Mouse (Mus musculus) limb, embryonic 15.5 days (tissue): ENCODE measurements around the gene Birc6. TPM values are rescaled to one million over a fixed set of nuclear protein-coding genes. Genes with fewer than 3 reads are reported as not detected.
A peak's percentile ranks its signal among the peaks of the same experiment; 100 is the strongest.

Experiments used
- ATAC-seq: fragments of 200-750 bp; cut with Nextera tagmentation; 2 replicates; pipeline ENCODE4 v1.8.0; 2017; ENCODE audit warnings: low read depth, moderate TSS enrichment; ENCODE audit not compliant: insufficient number of reproducible peaks, low FRiP score, low TSS enrichment
- H3K27ac ChIP-seq: fragments of 300-500 bp; sonication (generic); 2 replicates; pipeline ENCODE4 v1.5.1; 2015; ENCODE audit warnings: moderate library complexity, mild to moderate bottlenecking, inconsistent platforms
- H3K27me3 ChIP-seq: fragments of 300-500 bp; sonication (generic); 2 replicates; pipeline ENCODE4 v1.6.1; 2015; ENCODE audit warnings: inconsistent platforms
- H3K36me3 ChIP-seq: fragments of 300-500 bp; sonication (generic); 2 replicates; pipeline ENCODE4 v1.6.1; 2015; ENCODE audit warnings: inconsistent platforms
- H3K4me1 ChIP-seq: fragments of 300-500 bp; sonication (generic); 2 replicates; pipeline ENCODE4 v1.6.1; 2015; ENCODE audit warnings: inconsistent platforms
- H3K4me2 ChIP-seq: fragments of 300-500 bp; sonication (generic); 2 replicates; pipeline ENCODE4 v1.6.1; 2015; ENCODE audit warnings: mild to moderate bottlenecking, inconsistent platforms
- H3K4me3 ChIP-seq: fragments of 300-500 bp; sonication (generic); 2 replicates; pipeline ENCODE4 v1.5.1; 2015; ENCODE audit warnings: mild to moderate bottlenecking, inconsistent platforms
- H3K9ac ChIP-seq: fragments of 300-500 bp; sonication (generic); 2 replicates; pipeline ENCODE4 v1.6.1; 2015; ENCODE audit warnings: inconsistent platforms
- H3K9me3 ChIP-seq: fragments of 300-500 bp; sonication (generic); 2 replicates; pipeline ENCODE4 v1.6.1; 2016; ENCODE audit warnings: inconsistent platforms
- WGBS: fragments of 180-500 bp; shearing (Covaris S2); methylation state at CpG from one replicate; pipeline ENCODE4 v1.1.7; 2015; 5-methylcytosine and 5-hydroxymethylcytosine counted together
- polyA plus RNA-seq: library from polyadenylated mRNA; unstranded; fragments of >200 nt; fragmentation: Nextera tagmentation; extraction: Ambion mirVana; gene quantifications from 2 replicates; pipeline ENCODE4 v1.2.1, GENCODE M21; 2015

Birc6 gene
- polyA plus RNA-seq, 1 experiment from 2014 or later = 82.5 TPM

DNA sequence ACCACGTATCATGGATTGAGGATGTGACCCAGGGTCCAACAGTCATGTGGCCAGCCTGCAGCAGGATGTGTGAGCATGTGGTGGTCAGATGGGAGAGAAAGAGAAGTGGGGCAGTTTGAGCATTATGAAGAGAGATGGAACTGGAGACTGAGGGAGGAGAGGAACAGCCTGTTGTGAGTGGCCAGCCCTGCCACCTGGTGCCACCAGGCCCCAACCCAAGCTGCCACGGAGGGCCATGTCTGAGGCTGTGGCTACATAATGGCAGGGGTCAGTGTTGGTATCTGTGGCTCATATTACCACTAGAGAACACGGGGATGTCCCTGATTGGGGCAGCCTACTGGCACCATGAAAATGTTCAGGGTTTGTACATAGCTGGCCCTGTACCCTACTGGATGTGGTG lies 187.0 kb downstream of the Birc6 start:
- Histone ChIP-seq H3K27ac (no peak overlapping the region), H3K27me3 (no peaks in the 10 kb centered on the region), H3K9ac (no peak overlapping the region), H3K4me1 (peaks cover 12% of the 10 kb centered on the region), H3K36me3 (peaks cover 4% of the 10 kb centered on the region; the same call in 1 of the 2 replicates), H3K4me3 (no peak overlapping the region), H3K4me2 (no peak overlapping the region), H3K9me3 (no peaks in the 10 kb centered on the region)
- ATAC-seq = no peak
- 58% methylated on average over 3 of the region's 3 CpGs for WGBS

DNA sequence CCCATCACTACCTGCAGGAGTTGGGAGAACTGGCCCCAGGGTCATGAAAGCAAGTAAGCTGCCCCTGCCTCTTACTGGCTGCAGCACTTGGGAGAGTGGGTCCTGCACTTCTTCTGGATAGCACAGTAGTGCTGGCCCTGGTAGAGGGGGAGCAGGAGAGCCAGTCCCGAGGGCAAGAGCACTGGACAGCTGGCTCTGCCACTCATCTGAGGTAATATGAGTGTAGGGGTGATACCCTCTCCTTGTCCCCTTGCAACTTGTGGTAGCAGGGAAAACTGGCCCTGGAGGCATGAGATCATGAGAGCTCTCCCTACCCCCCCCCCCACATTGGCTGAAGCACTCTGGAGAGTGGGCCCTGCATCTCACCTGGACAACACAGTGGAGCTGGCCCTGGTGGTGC lies 187.6 kb downstream of the Birc6 start:
- Histone ChIP-seq H3K27ac (no peak overlapping the region), H3K9ac (no peak overlapping the region), H3K36me3 (peaks cover 7% of the 10 kb centered on the region; the same call in 1 of the 2 replicates), H3K27me3 (no peaks in the 10 kb centered on the region), H3K4me2 (no peak overlapping the region), H3K9me3 (no peaks in the 10 kb centered on the region), H3K4me1 (peaks cover 12% of the 10 kb centered on the region), H3K4me3 (no peak overlapping the region)
- WGBS = 55% methylated on average over 1 of the region's 1 CpGs
- ATAC-seq = no peak

DNA sequence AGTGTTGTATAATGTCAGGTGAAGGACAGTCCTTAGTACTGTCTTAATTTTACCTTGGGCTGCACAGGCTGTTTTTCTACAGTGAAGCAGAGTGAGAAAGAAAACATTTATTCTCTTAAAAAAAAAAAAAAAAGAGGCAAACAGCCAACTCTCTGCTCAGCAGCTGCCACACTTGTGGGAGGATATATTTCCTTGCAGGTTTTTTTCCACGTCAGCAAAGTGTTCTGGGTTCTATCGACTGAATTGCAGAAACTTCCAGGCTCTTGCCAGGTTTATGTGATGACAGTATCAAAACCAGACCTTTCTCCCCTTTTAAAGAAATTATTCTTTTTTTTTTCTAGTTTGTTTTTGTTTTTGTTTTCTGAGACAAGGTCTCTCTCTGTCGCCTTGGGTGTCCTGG lies 188.5 kb downstream of the Birc6 start:
- WGBS = 25% methylated on average over 3 of the region's 3 CpGs
- no peak for ATAC-seq
- peak overlapping the region; percentile 77 for H3K4me2 ChIP-seq

DNA sequence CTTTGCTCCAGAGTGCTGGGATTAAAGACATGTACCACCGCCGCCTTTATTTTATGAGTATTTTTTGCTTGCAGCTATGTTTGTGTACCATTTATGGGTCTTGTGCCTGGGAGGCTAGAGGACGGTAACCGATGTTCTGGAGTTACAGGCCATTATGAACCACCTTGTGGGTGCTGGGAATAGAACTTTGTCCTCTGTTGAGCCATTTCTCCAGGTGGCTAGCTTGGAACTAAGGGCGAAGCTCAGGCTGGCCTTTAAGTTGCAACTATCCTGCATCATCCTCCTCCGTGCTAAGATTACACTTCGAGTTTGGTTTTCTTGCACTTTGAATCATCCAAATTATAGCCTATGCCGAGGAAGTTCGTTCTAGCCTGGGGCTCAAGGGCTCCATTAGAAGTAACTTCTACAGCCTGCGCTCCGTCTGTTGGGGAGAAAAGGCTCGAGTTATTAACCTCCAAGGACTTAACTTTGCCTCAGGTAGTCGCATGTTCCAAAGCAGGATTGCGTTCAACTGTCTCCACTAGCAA lies 189.1 kb downstream of the Birc6 start:
- Histone ChIP-seq H3K27ac (peak overlapping the region; percentile 77), H3K4me2 (peak overlapping the region; percentile 77), H3K27me3 (no peaks in the 10 kb centered on the region), H3K36me3 (peaks cover 15% of the 10 kb centered on the region; the same call in 1 of the 2 replicates), H3K4me3 (peak overlapping the region; percentile 87), H3K9me3 (no peaks in the 10 kb centered on the region), H3K9ac (peak overlapping the region; percentile 51), H3K4me1 (peaks cover 12% of the 10 kb centered on the region)
- ATAC-seq = no peak
- WGBS = 5% methylated on average over 14 of the region's 14 CpGs

More for the DNA sequence above, 188.5 kb downstream of the Birc6 start:
- Histone ChIP-seq H3K9ac (no peak overlapping the region), H3K4me1 (peaks cover 12% of the 10 kb centered on the region), H3K27me3 (no peaks in the 10 kb centered on the region), H3K27ac (peak overlapping the region; percentile 77; the same call in 1 of the 2 replicates), H3K4me3 (peak overlapping the region; percentile 87), H3K36me3 (peaks cover 10% of the 10 kb centered on the region; the same call in 1 of the 2 replicates), H3K9me3 (no peaks in the 10 kb centered on the region)

DNA sequence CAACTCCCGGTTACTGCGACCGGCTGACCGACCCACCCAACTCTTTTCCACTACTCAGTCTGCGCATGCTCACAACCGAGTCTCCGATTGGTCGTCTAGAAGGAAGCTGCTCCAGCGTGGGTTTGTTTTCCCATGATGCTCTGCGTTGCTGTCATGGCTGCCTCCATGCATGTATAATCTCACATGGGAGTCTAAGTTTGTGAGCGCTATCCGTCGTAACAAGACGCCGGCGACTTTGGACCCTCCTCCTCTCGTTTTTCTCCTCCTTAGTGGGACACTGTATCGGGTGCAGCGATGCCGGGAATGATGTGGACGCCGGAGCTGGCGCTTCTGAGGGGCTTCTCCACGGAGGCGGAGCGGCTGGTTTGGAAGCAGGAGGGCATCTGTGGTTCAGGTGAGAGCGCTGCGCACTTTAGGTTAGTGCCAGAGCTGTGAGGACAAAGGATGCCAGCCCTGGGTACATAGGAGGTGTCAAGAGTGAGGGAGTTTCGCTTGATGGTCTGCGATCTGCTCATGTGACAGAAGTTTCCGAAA lies 189.6 kb downstream of the Birc6 start, which contains the start of gene Ttc27:
TSS of gene Ttc27 (plus strand) at position 115 of the 534 bp plus-strand sequence.
- Histone ChIP-seq H3K9me3 (no peaks in the 10 kb centered on the region), H3K9ac (peak within 1 kb of the TSS; percentile 73), H3K4me3 (peak within 1 kb of the TSS; percentile 87), H3K27ac (peak within 1 kb of the TSS; percentile 77), H3K4me2 (peak within 1 kb of the TSS; percentile 77), H3K4me1 (peaks cover 12% of the 10 kb centered on the region), H3K36me3 (peaks cover 16% of the 10 kb centered on the region; the same call in 1 of the 2 replicates), H3K27me3 (no peaks in the 10 kb centered on the region)
- peak; percentile 80 for ATAC-seq
- under 1% methylated on average over 31 of the region's 31 CpGs for WGBS

DNA sequence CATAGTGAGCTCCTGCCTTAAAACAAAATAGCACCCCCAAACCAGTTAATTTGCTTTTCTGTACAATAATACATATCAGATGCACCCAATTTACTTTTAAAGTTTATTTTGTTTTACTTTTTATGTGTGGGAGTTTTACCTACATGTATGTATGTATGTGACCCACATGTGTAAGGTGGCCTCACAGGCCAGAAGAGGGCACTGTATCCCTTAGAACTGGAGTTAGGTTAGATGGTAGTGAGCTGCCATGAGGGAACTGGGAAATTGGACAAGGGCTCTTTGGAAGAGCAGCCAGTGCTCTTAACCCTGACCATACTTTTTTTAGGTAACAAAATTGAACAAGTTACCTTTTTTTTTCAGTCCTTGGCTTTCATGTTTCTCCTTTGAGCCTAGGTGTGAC lies 204.8 kb downstream of the Birc6 start:
- Histone ChIP-seq H3K27ac (no peak overlapping the region), H3K9me3 (no peaks in the 10 kb centered on the region), H3K36me3 (peaks cover 17% of the 10 kb centered on the region), H3K9ac (no peak overlapping the region), H3K27me3 (no peaks in the 10 kb centered on the region), H3K4me2 (no peak overlapping the region), H3K4me3 (no peak overlapping the region), H3K4me1 (no peaks in the 10 kb centered on the region)
- ATAC-seq = no peak

DNA sequence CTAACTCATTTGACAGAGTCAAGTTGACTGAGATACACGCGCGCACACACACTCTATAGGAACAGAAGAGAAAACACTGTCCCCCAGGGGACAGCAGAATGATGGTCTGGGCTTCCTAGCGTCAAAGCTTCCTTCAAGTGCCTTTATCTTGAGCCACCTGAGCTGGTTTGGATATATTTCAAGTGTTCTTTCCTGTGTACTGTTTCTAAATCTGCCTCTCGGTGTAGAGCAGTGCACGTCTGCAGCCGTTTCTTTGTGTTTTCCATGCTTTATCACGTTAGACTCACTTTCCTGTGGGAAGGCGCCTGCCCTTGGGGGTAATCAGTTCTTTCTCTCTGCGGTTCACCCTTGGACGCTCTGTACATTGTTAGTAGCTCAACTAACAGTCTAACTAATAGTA lies 207.3 kb downstream of the Birc6 start:
- H3K4me2 ChIP-seq = no peak overlapping the region
- no peak for ATAC-seq
- H3K36me3 ChIP-seq = peaks cover 16% of the 10 kb centered on the region; the same call in 1 of the 2 replicates
- H3K4me3 ChIP-seq = no peak overlapping the region
- H3K4me1 ChIP-seq = no peaks in the 10 kb centered on the region; the same call in 1 of the 2 replicates
- H3K9me3 ChIP-seq = no peaks in the 10 kb centered on the region
- WGBS = 89% methylated on average over 11 of the region's 11 CpGs
- H3K27ac ChIP-seq = no peak overlapping the region
- H3K27me3 ChIP-seq = no peaks in the 10 kb centered on the region
- no peak overlapping the region for H3K9ac ChIP-seq

DNA sequence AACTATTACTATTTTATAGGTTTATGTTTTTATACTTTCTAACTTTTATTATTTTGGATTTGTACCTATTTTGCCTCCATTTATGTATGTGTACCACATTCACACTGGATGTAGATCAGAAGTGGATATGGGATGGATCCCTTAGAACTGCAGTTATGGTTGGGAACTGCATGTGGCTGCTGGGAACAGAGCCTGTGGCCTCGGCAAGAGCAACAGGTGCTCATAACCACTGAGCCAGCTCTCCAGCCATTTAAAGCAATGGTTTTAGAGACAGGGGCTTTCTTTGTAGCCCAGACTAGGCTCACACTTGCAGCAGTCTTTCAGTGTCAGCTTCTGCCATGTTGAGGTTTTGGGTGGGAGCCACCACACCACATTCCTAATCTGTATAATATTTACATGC lies 221.6 kb downstream of the Birc6 start:
- Histone ChIP-seq H3K4me1 (no peaks in the 10 kb centered on the region), H3K27ac (no peak overlapping the region), H3K27me3 (no peaks in the 10 kb centered on the region), H3K4me3 (no peak overlapping the region), H3K9me3 (no peaks in the 10 kb centered on the region), H3K4me2 (no peak overlapping the region), H3K36me3 (peaks cover 14% of the 10 kb centered on the region; the same call in 1 of the 2 replicates), H3K9ac (no peak overlapping the region)
- 59% methylated on average over 1 of the region's 1 CpGs for WGBS
- no peak for ATAC-seq

DNA sequence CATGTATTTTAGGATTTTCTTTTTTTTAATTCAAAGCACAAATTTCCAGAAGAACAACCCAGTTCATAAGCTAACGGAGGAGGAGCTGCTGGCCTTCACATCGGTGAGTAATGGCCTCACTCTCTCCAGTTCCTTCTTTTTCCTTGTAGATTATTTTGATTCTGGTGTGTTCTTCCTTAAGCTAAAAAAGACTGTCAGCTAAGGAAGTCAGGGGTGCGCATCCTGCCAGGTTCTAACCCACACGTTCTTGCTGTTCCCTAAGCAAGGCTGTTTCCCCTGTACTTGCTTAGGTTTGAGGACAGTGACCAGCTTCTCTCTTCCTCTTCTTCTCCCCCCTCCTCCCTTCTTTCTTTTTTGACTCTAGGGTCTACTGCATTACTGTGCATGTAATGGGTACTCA lies 222.9 kb downstream of the Birc6 start:
- 88% methylated on average over 4 of the region's 4 CpGs for WGBS
- no peak for ATAC-seq

More for the DNA sequence above, 222.9 kb downstream of the Birc6 start:
- Histone ChIP-seq H3K4me3 (no peak overlapping the region), H3K36me3 (peaks cover 13% of the 10 kb centered on the region; the same call in 1 of the 2 replicates), H3K27ac (no peak overlapping the region), H3K9ac (no peak overlapping the region), H3K9me3 (no peaks in the 10 kb centered on the region), H3K4me1 (no peaks in the 10 kb centered on the region), H3K27me3 (no peaks in the 10 kb centered on the region), H3K4me2 (no peak overlapping the region)

Other genes starting within 250 kb of the Birc6 start
- gene Memo1, start 232.8 kb upstream of the Birc6 start, polyA plus RNA-seq = 85.3 and 86.2 TPM in 2 replicates
- gene Dpy30, start 204.4 kb upstream of the Birc6 start, polyA plus RNA-seq = 178 and 186 TPM in 2 replicates
- gene Spast, start 189.3 kb upstream of the Birc6 start, polyA plus RNA-seq = 14.5 and 17.0 TPM in 2 replicates
- 38.7 and 40.9 TPM in 2 replicates for gene Slc30a6, start 132.7 kb upstream of the Birc6 start, polyA plus RNA-seq
- gene Nlrc4, start 69.2 kb upstream of the Birc6 start, polyA plus RNA-seq = 0.31 and 0.34 TPM in 2 replicates
- 55.9 and 67.8 TPM in 2 replicates for gene Yipf4, start 38.8 kb upstream of the Birc6 start, polyA plus RNA-seq
- 20.0 and 20.2 TPM in 2 replicates for gene Ttc27, start 189.4 kb downstream of the Birc6 start, polyA plus RNA-seq